13 mouse cellular contexts compared by ENCODE assay signal in the genomic region with DNA sequence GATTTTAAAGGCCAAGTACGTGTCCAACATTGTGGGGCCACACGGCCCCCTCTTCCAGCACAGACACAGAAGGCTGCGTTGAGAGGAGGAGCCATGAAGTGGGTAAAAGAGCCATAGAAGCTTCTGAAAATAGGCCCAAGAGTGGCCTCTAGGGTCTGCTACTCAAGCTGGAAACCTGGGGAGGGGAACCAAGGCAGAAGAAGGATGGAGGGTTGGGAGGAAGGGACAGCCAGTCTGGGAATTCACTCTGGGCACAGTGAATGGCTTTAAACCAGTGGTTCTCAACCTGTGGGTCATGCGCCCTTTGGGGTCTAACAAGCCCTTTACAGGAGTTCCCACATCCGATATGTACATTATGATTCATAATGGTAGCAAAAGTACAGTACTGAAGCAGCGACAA.
"Had no signal": no experiment of that assay in that cellular context is flagged by ENCODE, and none has a peak within 500 bp of the region (broad histone marks: within the 10 kb centered on the region; RNA-seq: fewer than 3 reads in every experiment).

No protein-coding gene starts in this region.

- H3K9ac ChIP-seq: lung, embryonic 14.5 days; midbrain, embryonic 13.5 days; midbrain, embryonic 15.5 days; neural tube, embryonic 12.5 days; stomach, embryonic 15.5 days had no signal

- ATAC-seq: midbrain, embryonic 13.5 days; midbrain, embryonic 15.5 days had no signal

- H3K9me3 ChIP-seq: midbrain, embryonic 10.5 days; midbrain, embryonic 13.5 days; midbrain, embryonic 15.5 days; neural tube, embryonic 12.5 days; stomach, embryonic 15.5 days had no signal

- H3K4me2 ChIP-seq: lung, embryonic 14.5 days; midbrain, embryonic 13.5 days; midbrain, embryonic 15.5 days; neural tube, embryonic 12.5 days; stomach, embryonic 15.5 days had no signal

- H3K27ac ChIP-seq: midbrain, embryonic 10.5 days; midbrain, embryonic 13.5 days; midbrain, embryonic 15.5 days; neural tube, embryonic 12.5 days; stomach, embryonic 15.5 days; stomach, postnatal 0 days had no signal

- DNase-seq: lung, embryonic 14.5 days; lung, postnatal 10 days; lung, postnatal 4 days; right cerebral cortex, postnatal 14 days; thymus, adult 2 months; thymus, postnatal 25 days; thymus, postnatal 4 days had no signal

- H3K4me3 ChIP-seq: midbrain, embryonic 10.5 days; midbrain, embryonic 13.5 days; midbrain, embryonic 15.5 days; neural tube, embryonic 12.5 days; stomach, embryonic 15.5 days had no signal

- H3K27me3 ChIP-seq: midbrain, embryonic 13.5 days; midbrain, embryonic 15.5 days; neural tube, embryonic 12.5 days; stomach, embryonic 15.5 days had no signal
